In genomic region chr8:9929746-9930445, GRCm38 (mm10) we compare ENCODE assay signal across 14 mouse cellular contexts. TPM values are rescaled to one million over a fixed set of nuclear protein-coding genes. Genes with fewer than 3 reads are reported as not detected.
A peak's percentile ranks its signal among the peaks of the same experiment; 100 is the strongest.
DNase-seq lines count a peak whose midpoint lies in the region; TF ChIP-seq lines count a peak whose summit lies in the region.
"Had no signal": no experiment of that assay in that cellular context is flagged by ENCODE, and none has a peak within 500 bp of the region (broad histone marks: within the 10 kb centered on the region; RNA-seq: fewer than 3 reads in every experiment).

No protein-coding gene starts in this region.

- TF ChIP-seq CTCF in cerebellum, adult 2 months (IDR thresholded peaks at IDR 0.05; ENCODE audit: borderline replicate concordance, insufficient read depth, low read depth, low read length), result no peak

- H3K27me3 ChIP-seq in cerebellum, adult 2 months (ENCODE audit: control insufficient read depth, insufficient read depth, low read length), result no peaks in the 10 kb centered on the region
- H3K27me3 ChIP-seq: embryonic facial prominence, embryonic 12.5 days; limb, embryonic 15.5 days; midbrain, embryonic 12.5 days had no signal

- H3K4me3 ChIP-seq in cerebellum, adult 2 months (replicated peaks; ENCODE audit: insufficient read depth, low read depth, low read length), result no peak overlapping the region
- H3K4me3 ChIP-seq: embryonic facial prominence, embryonic 12.5 days; limb, embryonic 15.5 days; midbrain, embryonic 12.5 days had no signal

- no peak for TF ChIP-seq POLR2A in cerebellum, adult 2 months (IDR thresholded peaks at IDR 0.05; ENCODE audit: borderline replicate concordance, insufficient read depth, low read length)

- H3K4me1 ChIP-seq in cerebellum, adult 2 months (ENCODE audit: control insufficient read depth, insufficient read depth, low read length), result no peaks in the 10 kb centered on the region
- H3K4me1 ChIP-seq: embryonic facial prominence, embryonic 12.5 days; limb, embryonic 15.5 days; midbrain, embryonic 12.5 days had no signal

- H3K27ac ChIP-seq in cerebellum, adult 2 months (ENCODE audit: insufficient read depth, low read length), result no peak overlapping the region
- H3K27ac ChIP-seq: embryonic facial prominence, embryonic 12.5 days; limb, embryonic 15.5 days; midbrain, embryonic 12.5 days had no signal

- DNase-seq in lung, postnatal 14 days, result peak; percentile 6
- no peak for DNase-seq in lung, postnatal 36 days
- DNase-seq in frontal cortex, postnatal 14 days (ENCODE audit: low spot score in 2 of 2), result peak; percentile 51 to 59
- DNase-seq in layer of hippocampus, postnatal 36 days, result peak; percentile 33 to 34
- peak; percentile 74 to 84 for DNase-seq in right cerebral cortex, postnatal 10 days (ENCODE audit: low spot score in 2 of 2)
- no peak for DNase-seq in embryo, embryonic 9.5 days (ENCODE audit: extremely low spot score)
- no peak for DNase-seq in spleen, adult 18-20 months
- DNase-seq in cerebellum, adult 2 months, result no peak
- DNase-seq: gastrocnemius, postnatal 25 days; heart, postnatal 14 days; kidney, adult 2 months had no signal

- WGBS in cerebellum, adult 2 months, result 31% methylated on average over 14 of the region's 14 CpGs

RNA-seq across cellular contexts. Expression of gene Lig4, which starts 47.6 kb away (rescaled TPM):
- total RNA-seq in layer of hippocampus, postnatal 36 days (2021), result 10 to 100 TPM; 12.1 to 12.9 TPM
- 5.3 and 5.6 TPM in 2 replicates for polyA plus RNA-seq in cerebellum, adult 2 months (2012; rRNA removed)

RNA-seq across cellular contexts. Expression of gene Abhd13, which starts 47.6 kb away (rescaled TPM):
- 10 to 100 TPM; 28.7 to 30.1 TPM for total RNA-seq in layer of hippocampus, postnatal 36 days (2021)
- polyA plus RNA-seq in cerebellum, adult 2 months (2012; rRNA removed), result 14.2 and 14.5 TPM in 2 replicates

Comparison
In these comparisons a context has a peak if more than half of its experiments do, and no peak if none do; other contexts are left out.
1. DNase-seq: peak in lung, postnatal 14 days (single experiment), frontal cortex, postnatal 14 days (2 of 2), layer of hippocampus, postnatal 36 days (2 of 2) and right cerebral cortex, postnatal 10 days (2 of 2); none in lung, postnatal 36 days (single experiment), embryo, embryonic 9.5 days (single experiment), spleen, adult 18-20 months (0 of 2) and cerebellum, adult 2 months (0 of 2).